Mouse (Mus musculus) G1E (cell line): ENCODE data around the gene Gm28048. TPM values are rescaled to one million over a fixed set of nuclear protein-coding genes. Genes with fewer than 3 reads are reported as not detected.

Experiments
- ATAC-seq: 2 replicates; pipeline ENCODE4 v1.8.0; 2016; ENCODE audit warnings: mild to moderate bottlenecking; ENCODE audit not compliant: insufficient number of reproducible peaks, poor library complexity, low FRiP score, severe bottlenecking; ENCODE audit errors: extremely low read depth
- DNase-seq: peaks from one replicate; pipeline ENCODE4 v3.0.0; 2012; ENCODE audit warnings: low spot score
- H3K27me3 ChIP-seq: 2 replicates; pipeline ENCODE4 v1.6.1; 2012; ENCODE audit warnings: mild to moderate bottlenecking, low read length, inconsistent platforms; ENCODE audit not compliant: insufficient read depth
- H3K36me3 ChIP-seq: replicated peaks from 2 replicates; pipeline ENCODE3; 2012; ENCODE audit warnings: mild to moderate bottlenecking, inconsistent platforms
- H3K4me1 ChIP-seq: 2 replicates; pipeline ENCODE4 v1.6.1; 2012; ENCODE audit warnings: low read depth, low read length, inconsistent platforms, mixed read lengths; ENCODE audit not compliant: insufficient read depth
- H3K4me3 ChIP-seq: 2 replicates; pipeline ENCODE4 v1.5.1; 2012; ENCODE audit warnings: low read depth, mild to moderate bottlenecking, inconsistent platforms, low read length, moderate library complexity, mixed read lengths
- H3K9me3 ChIP-seq: replicated peaks from 2 replicates; pipeline ENCODE4 v1.6.1; 2012; ENCODE audit warnings: inconsistent platforms
- CTCF ChIP-seq: IDR thresholded peaks from 2 replicates; pipeline ENCODE4 v1.5.1; 2012; ENCODE audit warnings: low read depth, low read length, inconsistent platforms, mixed read lengths
- GATA1 ChIP-seq: IDR thresholded peaks from 2 replicates; pipeline ENCODE4 v1.6.1; 2012; ENCODE audit warnings: borderline replicate concordance, low read length, inconsistent platforms, mixed read lengths
- GATA2 ChIP-seq: IDR thresholded peaks from 2 replicates; pipeline ENCODE4 v1.6.1; 2012; ENCODE audit warnings: low read depth, low read length, inconsistent platforms, borderline replicate concordance
- POLR2AphosphoS5 ChIP-seq: IDR thresholded peaks from 2 replicates; pipeline ENCODE4 v1.6.1; 2012; ENCODE audit warnings: low read depth, low read length, inconsistent platforms; ENCODE audit not compliant: insufficient replicate concordance
- TAL1 ChIP-seq: conservative IDR thresholded peaks from 2 replicates; pipeline ENCODE4 v1.6.1; 2012; ENCODE audit warnings: low read depth, low read length, inconsistent platforms, mixed read lengths
- polyA plus RNA-seq: library from polyadenylated mRNA; stranded (reverse); fragments of >175 nt; gene quantifications from 2 replicates; pipeline ENCODE4 v1.2.3, GENCODE M21; 2012
- total RNA-seq, 2 experiments: library from RNA; stranded (forward) in 1 of 2; stranded (reverse) in 1 of 2; fragments of 200-1000 nt in 1 of 2; fragments of >200 nt in 1 of 2; fragmentation: Nextera tagmentation in 1 of 2; gene quantifications; 2 replicates each; pipeline ENCODE4 v1.2.3; 2014 to 2017

Gm28048 gene
- total RNA-seq (2014; fragmentation: Nextera tagmentation) (21.1 and 30.9 TPM in 2 replicates), total RNA-seq (2017) (16.2 and 37.9 TPM in 2 replicates), polyA plus RNA-seq (not detected in 2 replicates)

DNA sequence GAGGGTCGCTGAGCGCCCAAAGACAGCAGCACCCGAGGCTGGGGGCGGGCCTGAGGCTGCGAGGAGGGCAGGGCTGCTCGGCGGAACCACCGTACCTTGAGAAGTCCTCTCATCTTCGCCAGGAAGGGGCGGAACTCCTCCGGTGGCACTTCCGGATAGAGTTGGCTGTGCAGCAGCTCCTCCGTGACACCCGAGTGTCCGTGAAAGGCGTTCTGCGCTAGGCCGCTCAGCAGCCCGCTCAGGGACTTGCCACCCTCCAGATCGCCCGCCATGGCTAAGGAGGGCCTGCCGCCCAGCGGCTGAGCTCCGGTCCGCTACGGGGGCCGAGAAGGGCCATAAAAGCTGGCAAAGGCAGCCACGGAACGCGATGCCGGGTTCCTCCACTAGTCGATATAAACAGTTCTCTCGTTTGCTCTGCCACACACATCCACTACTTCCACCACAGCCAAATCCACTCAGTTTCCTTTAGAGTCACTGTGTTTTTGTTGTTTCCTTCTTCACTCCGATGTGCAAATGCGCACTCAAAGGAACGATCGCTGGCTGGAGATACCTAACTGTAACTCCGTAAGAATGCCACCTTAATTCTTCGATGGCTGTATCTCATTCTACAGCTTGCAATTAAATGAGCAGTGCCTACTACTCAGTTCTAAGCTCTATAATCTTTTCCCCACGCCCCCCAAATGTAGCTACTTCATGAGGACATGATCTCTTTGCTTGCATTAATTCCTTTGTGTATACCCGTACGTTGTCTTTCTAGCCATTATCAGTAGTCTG lies at the start of gene Gm28048, which contains the start of gene Commd1:
Gene Gm28048, minus strand, starts transcription at position 107 of the 774 bp plus-strand sequence.
Gene Commd1, minus strand, starts transcription at position 399 of the 774 bp plus-strand sequence.
- DNase-seq: peak; percentile 82

DNA sequence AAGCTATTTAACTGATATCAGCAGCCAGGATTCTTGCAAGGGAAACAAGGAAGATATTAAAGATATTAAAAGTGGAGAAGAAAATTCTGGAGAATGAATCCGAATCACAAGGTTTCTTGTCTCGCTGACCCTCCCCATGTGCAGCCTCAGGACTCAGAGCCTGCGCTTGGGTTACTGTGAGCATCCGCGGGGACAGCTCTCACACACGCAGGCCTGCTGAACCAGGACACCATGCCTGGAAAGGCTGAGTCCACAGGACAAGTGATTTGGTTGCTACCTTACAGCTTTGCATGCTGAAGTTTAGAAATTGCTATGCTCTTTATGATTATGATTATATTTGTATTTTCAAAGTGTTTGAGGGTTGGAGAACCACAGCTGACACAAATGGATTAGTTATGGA lies 47.5 kb upstream of the Gm28048 start:
- H3K9me3 ChIP-seq: no peaks in the 10 kb centered on the region
- no peaks in the 10 kb centered on the region; the same call in 1 of the 2 replicates for H3K4me1 ChIP-seq
- no peak overlapping the region for H3K4me3 ChIP-seq
- ATAC-seq: no peak
- H3K36me3 ChIP-seq: no peaks in the 10 kb centered on the region
- H3K27me3 ChIP-seq: peaks cover 26% of the 10 kb centered on the region
- no peak for DNase-seq
- TF ChIP-seq CTCF (no peak), TAL1 (no peak), GATA2 (no peak), GATA1 (no peak), POLR2AphosphoS5 (no peak)

More for the DNA sequence above, at the start of gene Gm28048, which contains the start of gene Commd1:
- peak; percentile 74 for ATAC-seq
- Histone ChIP-seq H3K9me3 (no peaks in the 10 kb centered on the region), H3K4me1 (peaks cover 30% of the 10 kb centered on the region), H3K27me3 (no peaks in the 10 kb centered on the region), H3K4me3 (peak within 1 kb of the TSS; percentile 84), H3K36me3 (peaks cover 26% of the 10 kb centered on the region)
- TF ChIP-seq CTCF (peak; percentile 55), GATA1 (no peak), GATA2 (no peak)

DNA sequence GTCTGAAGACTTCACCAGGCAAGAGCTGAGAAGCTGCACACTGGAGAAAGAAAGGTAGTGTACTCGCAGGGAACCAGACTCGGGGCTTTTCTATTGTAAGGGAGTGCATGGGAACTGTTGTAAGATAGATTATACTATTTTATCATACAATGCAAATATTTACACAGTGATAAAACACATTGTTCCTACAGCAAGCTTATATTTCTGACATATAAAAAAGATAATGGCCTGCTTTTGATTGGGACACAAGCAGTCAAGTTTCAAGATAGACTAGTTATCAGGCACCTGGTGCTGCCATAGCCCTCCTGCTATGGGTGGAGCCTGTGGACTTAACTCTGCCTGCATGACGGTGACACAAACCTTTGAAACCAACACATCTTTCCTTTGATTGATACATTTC lies 47.1 kb upstream of the Gm28048 start:
- H3K4me1 ChIP-seq: no peaks in the 10 kb centered on the region; the same call in 1 of the 2 replicates
- H3K36me3 ChIP-seq: no peaks in the 10 kb centered on the region
- TF ChIP-seq TAL1: no peak
- no peak for TF ChIP-seq GATA2
- TF ChIP-seq CTCF: no peak
- TF ChIP-seq POLR2AphosphoS5: no peak
- TF ChIP-seq GATA1: no peak
- ATAC-seq (no peak), DNase-seq (no peak)
- no peak overlapping the region for H3K4me3 ChIP-seq
- peaks cover 28% of the 10 kb centered on the region for H3K27me3 ChIP-seq
- no peaks in the 10 kb centered on the region for H3K9me3 ChIP-seq

GRCm38 (mm10) chr11:23024169-23024568 lies 42.3 kb upstream of the Gm28048 start:
- TF ChIP-seq CTCF: no peak
- no peak for TF ChIP-seq POLR2AphosphoS5
- TF ChIP-seq TAL1: no peak
- no peak for TF ChIP-seq GATA2
- TF ChIP-seq GATA1: no peak
- no peak for ATAC-seq
- no peaks in the 10 kb centered on the region for H3K9me3 ChIP-seq

GRCm38 (mm10) chr11:23023155-23023554 lies 41.3 kb upstream of the Gm28048 start:
- no peaks in the 10 kb centered on the region for H3K36me3 ChIP-seq
- DNase-seq (no peak), ATAC-seq (no peak)
- TF ChIP-seq TAL1: no peak
- TF ChIP-seq GATA2: no peak
- TF ChIP-seq GATA1: no peak
- TF ChIP-seq CTCF: no peak
- no peak for TF ChIP-seq POLR2AphosphoS5
- no peak overlapping the region for H3K4me3 ChIP-seq
- H3K4me1 ChIP-seq: no peaks in the 10 kb centered on the region
- H3K27me3 ChIP-seq: peaks cover 20% of the 10 kb centered on the region
- no peaks in the 10 kb centered on the region for H3K9me3 ChIP-seq

More at GRCm38 (mm10) chr11:23024169-23024568, 42.3 kb upstream of the Gm28048 start:
- Histone ChIP-seq H3K27me3 (peaks cover 22% of the 10 kb centered on the region), H3K4me1 (no peaks in the 10 kb centered on the region), H3K4me3 (no peak overlapping the region), H3K36me3 (no peaks in the 10 kb centered on the region)
- no peak for DNase-seq

GRCm38 (mm10) chr11:23020841-23021240 lies 39.0 kb upstream of the Gm28048 start:
- TF ChIP-seq GATA2 (no peak), GATA1 (no peak), TAL1 (no peak), POLR2AphosphoS5 (no peak), CTCF (no peak)
- Histone ChIP-seq H3K36me3 (no peaks in the 10 kb centered on the region), H3K9me3 (no peaks in the 10 kb centered on the region), H3K27me3 (peaks cover 18% of the 10 kb centered on the region), H3K4me1 (no peaks in the 10 kb centered on the region), H3K4me3 (no peak overlapping the region)
- DNase-seq: no peak
- no peak for ATAC-seq
